Mouse (Mus musculus) limb, embryonic 12.5 days (tissue): ENCODE results near the gene Mgat5. TPM values are rescaled to one million over a fixed set of nuclear protein-coding genes. Genes with fewer than 3 reads are reported as not detected.

ENCODE experiments used
- ATAC-seq: fragments of 200-750 bp; cut with Nextera tagmentation; 2 replicates; pipeline ENCODE4 v1.8.0; 2017; ENCODE audit warnings: low read depth, moderate TSS enrichment; ENCODE audit not compliant: insufficient number of reproducible peaks, insufficient read depth, low FRiP score, low TSS enrichment
- H3K27ac ChIP-seq: fragments of 300-500 bp; sonication (generic); 2 replicates; pipeline ENCODE4 v1.5.1; 2016; ENCODE audit warnings: mild to moderate bottlenecking, moderate library complexity
- H3K27me3 ChIP-seq: fragments of 300-500 bp; sonication (generic); 2 replicates; pipeline ENCODE4 v1.6.1; 2016; ENCODE audit warnings: mild to moderate bottlenecking, moderate library complexity
- H3K36me3 ChIP-seq: fragments of 300-500 bp; sonication (generic); 2 replicates; pipeline ENCODE4 v1.6.1; 2016; ENCODE audit warnings: mild to moderate bottlenecking, moderate library complexity
- H3K4me1 ChIP-seq: fragments of 300-500 bp; sonication (generic); replicated peaks from 2 replicates; pipeline ENCODE4 v1.6.1; 2016
- H3K4me2 ChIP-seq: fragments of 300-500 bp; sonication (generic); 2 replicates; pipeline ENCODE4 v1.6.1; 2016; ENCODE audit warnings: mild to moderate bottlenecking, moderate library complexity
- H3K4me3 ChIP-seq: fragments of 300-500 bp; sonication (generic); replicated peaks from 2 replicates; pipeline ENCODE4 v1.5.1; 2016; ENCODE audit warnings: mild to moderate bottlenecking
- H3K9ac ChIP-seq: fragments of 300-500 bp; sonication (generic); replicated peaks from 2 replicates; pipeline ENCODE4 v1.6.1; 2016; ENCODE audit warnings: mild to moderate bottlenecking, moderate library complexity
- H3K9me3 ChIP-seq: fragments of 300-500 bp; sonication (generic); 2 replicates; pipeline ENCODE4 v1.6.1; 2016; ENCODE audit warnings: mild to moderate bottlenecking, moderate library complexity
- WGBS: fragments of 180-500 bp; shearing (Covaris S2); methylation state at CpG from one replicate; pipeline ENCODE4 v1.1.7; 2016; 5-methylcytosine and 5-hydroxymethylcytosine counted together
- polyA plus RNA-seq: library from polyadenylated mRNA; unstranded; fragments of >200 nt; fragmentation: Nextera tagmentation; extraction: Ambion mirVana; gene quantifications from 2 replicates; pipeline ENCODE4 v1.2.1, GENCODE M21; 2016

Mgat5 gene
- polyA plus RNA-seq, 1 experiment from 2014 or later: 6.2 TPM

DNA sequence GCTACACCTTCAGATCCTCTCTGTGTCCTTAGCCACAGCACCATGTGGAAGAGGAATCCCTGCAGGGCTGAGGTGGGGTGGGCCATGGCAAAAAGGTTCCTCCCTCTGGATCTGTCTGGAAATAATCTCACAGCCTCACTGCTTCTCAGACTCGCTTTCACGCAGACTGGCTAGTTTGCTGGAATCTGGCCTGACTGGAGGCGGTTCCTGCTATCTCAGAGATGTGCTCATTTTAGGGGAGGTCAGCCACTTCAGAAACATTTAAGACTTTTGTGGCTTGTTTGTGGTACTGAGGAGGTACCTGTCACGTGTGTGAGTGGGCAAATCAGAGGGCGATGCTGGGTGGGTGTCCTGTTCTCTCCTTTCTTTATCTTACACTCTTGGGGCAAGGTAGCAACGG, 115.0 kb downstream of the Mgat5 start:
- no peak overlapping the region for H3K4me3 ChIP-seq
- H3K27ac ChIP-seq: no peak overlapping the region
- H3K27me3 ChIP-seq: no peaks in the 10 kb centered on the region
- 74% methylated on average over 6 of the region's 6 CpGs for WGBS
- peaks cover 10% of the 10 kb centered on the region for H3K4me1 ChIP-seq
- H3K36me3 ChIP-seq: peaks cover 15% of the 10 kb centered on the region; the same call in 1 of the 2 replicates
- H3K9ac ChIP-seq: no peak overlapping the region
- no peaks in the 10 kb centered on the region for H3K9me3 ChIP-seq
- no peak overlapping the region for H3K4me2 ChIP-seq
- ATAC-seq: no peak

DNA sequence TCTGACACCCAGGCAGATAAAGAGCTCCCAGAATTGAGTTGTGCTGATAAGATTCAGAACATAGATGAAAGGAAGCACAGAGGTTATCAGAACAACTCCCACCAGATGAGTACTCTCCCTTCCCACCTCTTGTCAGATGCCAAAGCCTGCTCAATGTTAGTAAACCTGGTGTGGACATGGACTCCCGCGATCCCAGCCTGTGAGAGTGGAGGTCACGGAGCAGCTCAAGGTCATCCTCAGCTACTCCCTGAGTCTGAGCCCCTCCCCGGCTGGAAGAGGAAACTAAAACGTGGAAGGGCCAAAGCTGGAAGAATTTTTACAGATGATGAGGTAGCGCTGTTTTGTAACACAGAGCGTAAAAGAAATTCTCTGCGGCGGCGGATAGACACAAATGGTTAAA, 116.1 kb downstream of the Mgat5 start:
- H3K4me3 ChIP-seq: no peak overlapping the region
- ATAC-seq: no peak
- no peak overlapping the region for H3K27ac ChIP-seq
- H3K4me1 ChIP-seq: peaks cover 8% of the 10 kb centered on the region
- no peak overlapping the region for H3K4me2 ChIP-seq
- no peaks in the 10 kb centered on the region for H3K9me3 ChIP-seq
- no peak overlapping the region for H3K9ac ChIP-seq
- no peaks in the 10 kb centered on the region for H3K27me3 ChIP-seq
- H3K36me3 ChIP-seq: peaks cover 15% of the 10 kb centered on the region; the same call in 1 of the 2 replicates
- WGBS: 83% methylated on average over 10 of the region's 10 CpGs

GRCm38 (mm10) chr1:127321638-127322037, 116.8 kb downstream of the Mgat5 start:
- no peak for ATAC-seq
- no peak overlapping the region for H3K9ac ChIP-seq
- H3K27ac ChIP-seq: no peak overlapping the region
- H3K27me3 ChIP-seq: no peaks in the 10 kb centered on the region
- no peaks in the 10 kb centered on the region for H3K9me3 ChIP-seq
- peaks cover 8% of the 10 kb centered on the region for H3K4me1 ChIP-seq
- H3K4me3 ChIP-seq: no peak overlapping the region
- H3K36me3 ChIP-seq: peaks cover 15% of the 10 kb centered on the region; the same call in 1 of the 2 replicates
- 80% methylated on average over 3 of the region's 3 CpGs for WGBS
- no peak overlapping the region for H3K4me2 ChIP-seq

DNA sequence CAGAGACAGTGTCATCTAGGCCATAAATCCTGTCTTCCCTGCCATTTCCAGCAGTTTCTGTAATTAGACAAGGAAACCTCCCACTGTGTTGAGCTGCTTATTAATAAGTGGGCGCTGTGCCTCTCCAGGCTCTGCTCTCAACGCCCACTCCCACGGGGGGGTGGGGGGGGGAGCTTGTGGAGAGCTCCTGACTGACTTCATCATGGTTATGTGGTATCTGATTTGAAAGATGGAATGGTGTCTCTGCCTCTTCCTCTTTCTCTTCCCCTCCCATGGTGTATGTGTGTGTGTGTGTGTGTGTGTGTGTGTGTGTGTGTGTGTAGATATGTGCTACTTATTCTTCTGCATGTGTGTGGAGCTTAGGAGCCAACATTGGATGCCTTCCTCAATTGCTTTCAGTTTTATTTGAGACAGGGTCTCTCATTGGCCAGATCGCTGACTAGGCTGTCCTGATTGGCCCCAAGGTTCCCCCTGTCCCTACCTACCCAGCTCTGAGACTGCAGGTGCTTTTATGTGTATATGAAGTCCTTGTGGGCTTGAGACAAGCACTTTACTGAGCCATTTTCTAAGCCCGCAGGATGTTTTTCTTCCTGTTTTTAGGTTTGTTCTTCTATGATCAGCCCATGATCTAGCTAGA, 117.5 kb downstream of the Mgat5 start:
- ATAC-seq: no peak
- Histone ChIP-seq H3K4me2 (no peak overlapping the region), H3K4me1 (peaks cover 4% of the 10 kb centered on the region), H3K9me3 (no peaks in the 10 kb centered on the region), H3K27ac (no peak overlapping the region), H3K36me3 (peaks cover 15% of the 10 kb centered on the region; the same call in 1 of the 2 replicates), H3K4me3 (no peak overlapping the region), H3K9ac (no peak overlapping the region), H3K27me3 (no peaks in the 10 kb centered on the region)
- 72% methylated on average over 5 of the region's 5 CpGs for WGBS

DNA sequence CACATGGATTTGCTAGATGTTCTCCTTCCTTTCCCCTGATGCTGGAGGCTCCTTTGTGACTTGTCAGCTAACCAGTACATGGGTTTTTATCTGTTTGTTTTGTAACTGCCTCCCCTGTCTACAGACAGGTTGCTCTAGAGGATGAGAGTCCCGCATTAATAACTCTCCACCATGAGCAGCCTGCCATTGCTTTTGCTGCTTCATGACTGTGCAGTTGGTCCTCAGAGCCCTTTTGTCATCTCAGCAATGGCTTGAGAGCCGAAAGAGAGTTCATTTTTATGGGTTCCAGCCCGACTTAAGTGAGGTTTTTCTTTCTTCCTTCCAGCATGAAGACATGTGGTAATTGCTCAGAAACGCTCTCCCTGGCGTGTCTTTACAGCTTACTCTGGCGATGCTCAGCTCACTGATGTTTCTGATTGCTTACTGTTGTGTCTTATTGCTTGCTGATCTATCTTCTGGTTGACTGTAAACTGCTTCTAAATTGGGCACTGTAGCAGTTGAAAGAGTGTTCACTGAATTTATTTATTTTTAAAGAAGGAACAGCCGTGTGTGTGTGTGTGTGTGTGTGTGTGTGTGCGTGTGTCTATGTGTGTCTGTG, 120.9 kb downstream of the Mgat5 start:
- Histone ChIP-seq H3K9me3 (no peaks in the 10 kb centered on the region), H3K4me1 (peaks cover 6% of the 10 kb centered on the region; the same call in 1 of the 2 replicates), H3K27me3 (no peaks in the 10 kb centered on the region), H3K4me3 (no peak overlapping the region), H3K27ac (no peak overlapping the region), H3K4me2 (no peak overlapping the region), H3K36me3 (peaks cover 14% of the 10 kb centered on the region; the same call in 1 of the 2 replicates), H3K9ac (no peak overlapping the region)
- 41% methylated on average over 8 of the region's 8 CpGs for WGBS
- ATAC-seq: no peak

GRCm38 (mm10) chr1:127327773-127328172, 123.0 kb downstream of the Mgat5 start:
- WGBS: 79% methylated on average over 6 of the region's 6 CpGs
- no peak overlapping the region for H3K4me3 ChIP-seq
- peaks cover 6% of the 10 kb centered on the region; the same call in 1 of the 2 replicates for H3K4me1 ChIP-seq
- ATAC-seq: no peak
- H3K27ac ChIP-seq: no peak overlapping the region
- H3K36me3 ChIP-seq: peaks cover 9% of the 10 kb centered on the region; the same call in 1 of the 2 replicates
- H3K9ac ChIP-seq: no peak overlapping the region
- no peaks in the 10 kb centered on the region for H3K27me3 ChIP-seq
- H3K9me3 ChIP-seq: no peaks in the 10 kb centered on the region
- H3K4me2 ChIP-seq: no peak overlapping the region

GRCm38 (mm10) chr1:127328354-127328875, 123.6 kb downstream of the Mgat5 start:
- Histone ChIP-seq H3K4me3 (no peak overlapping the region), H3K9me3 (no peaks in the 10 kb centered on the region), H3K27me3 (no peaks in the 10 kb centered on the region), H3K4me1 (peaks cover 6% of the 10 kb centered on the region; the same call in 1 of the 2 replicates), H3K27ac (no peak overlapping the region), H3K4me2 (no peak overlapping the region), H3K9ac (no peak overlapping the region), H3K36me3 (peaks cover 8% of the 10 kb centered on the region; the same call in 1 of the 2 replicates)
- ATAC-seq: no peak
- 40% methylated on average over 5 of the region's 5 CpGs for WGBS

GRCm38 (mm10) chr1:127329810-127330209, 125.0 kb downstream of the Mgat5 start:
- no peak overlapping the region for H3K27ac ChIP-seq
- no peaks in the 10 kb centered on the region for H3K27me3 ChIP-seq
- no peak for ATAC-seq
- no peaks in the 10 kb centered on the region for H3K36me3 ChIP-seq
- no peaks in the 10 kb centered on the region for H3K9me3 ChIP-seq
- peaks cover 6% of the 10 kb centered on the region; the same call in 1 of the 2 replicates for H3K4me1 ChIP-seq
- 83% methylated on average over 6 of the region's 6 CpGs for WGBS
- H3K9ac ChIP-seq: no peak overlapping the region
- no peak overlapping the region for H3K4me3 ChIP-seq
- H3K4me2 ChIP-seq: no peak overlapping the region

DNA sequence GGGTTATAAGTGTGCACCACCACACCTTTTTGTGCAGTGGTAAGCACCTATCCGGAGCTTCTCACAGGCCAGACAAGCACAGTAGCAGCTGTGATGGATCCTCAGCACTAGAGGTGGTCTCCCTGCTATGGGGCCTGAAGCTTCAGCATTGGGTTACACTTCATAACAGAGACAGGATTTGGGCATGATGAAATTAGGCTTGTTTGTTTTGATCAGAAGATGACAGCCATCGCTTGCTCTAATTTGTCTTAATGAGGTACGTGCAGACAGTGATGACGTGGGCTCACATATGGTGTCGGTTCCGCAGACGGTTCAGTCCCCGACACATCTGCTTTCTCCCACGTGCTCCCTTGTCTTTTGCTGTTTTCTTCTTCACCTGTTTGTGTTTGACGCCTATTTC, 132.9 kb downstream of the Mgat5 start:
- no peaks in the 10 kb centered on the region for H3K9me3 ChIP-seq
- H3K4me1 ChIP-seq: no peaks in the 10 kb centered on the region
- no peak overlapping the region for H3K4me3 ChIP-seq
- no peak overlapping the region for H3K9ac ChIP-seq
- H3K4me2 ChIP-seq: no peak overlapping the region
- H3K27ac ChIP-seq: no peak overlapping the region
- 86% methylated on average over 10 of the region's 10 CpGs for WGBS
- no peaks in the 10 kb centered on the region for H3K27me3 ChIP-seq
- no peaks in the 10 kb centered on the region for H3K36me3 ChIP-seq
- ATAC-seq: no peak

DNA sequence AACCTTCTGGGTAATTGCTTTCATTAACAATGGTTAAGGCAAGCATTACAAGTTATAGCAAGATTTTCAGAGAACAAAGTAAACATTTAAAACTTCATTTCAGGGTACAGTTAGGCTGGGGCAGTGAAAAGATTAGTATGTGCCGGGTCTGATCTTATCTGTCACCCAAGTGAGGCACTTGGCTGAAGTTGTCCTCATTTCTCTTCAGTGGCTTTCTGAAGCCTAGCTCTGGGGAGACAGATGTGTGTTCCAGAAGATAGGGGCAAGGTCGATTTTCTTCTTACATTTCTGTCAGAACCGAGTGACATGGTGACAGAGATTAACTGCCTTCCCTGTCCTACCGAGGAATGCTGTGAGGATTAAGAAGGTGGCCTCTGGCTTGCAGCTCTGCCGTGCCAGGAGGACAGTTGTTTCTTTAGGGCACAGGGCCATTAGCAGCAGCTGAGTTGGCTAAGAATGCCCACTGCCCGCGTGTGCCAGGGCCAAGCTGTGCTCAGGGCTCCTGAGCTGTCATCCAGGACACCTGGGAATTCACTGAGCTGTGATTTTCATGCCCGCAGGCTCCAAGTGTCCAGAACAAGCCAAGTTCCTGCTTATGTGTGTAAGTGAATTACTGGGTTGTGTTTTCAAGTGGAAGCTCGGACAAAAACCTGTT, 134.1 kb downstream of the Mgat5 start:
- WGBS: 72% methylated on average over 9 of the region's 9 CpGs

GRCm38 (mm10) chr1:127340296-127340695, 135.5 kb downstream of the Mgat5 start:
- no peak for ATAC-seq
- Histone ChIP-seq H3K4me3 (no peak overlapping the region), H3K27me3 (no peaks in the 10 kb centered on the region), H3K27ac (no peak overlapping the region), H3K4me1 (no peaks in the 10 kb centered on the region), H3K36me3 (no peaks in the 10 kb centered on the region), H3K9ac (no peak overlapping the region), H3K4me2 (no peak overlapping the region), H3K9me3 (no peaks in the 10 kb centered on the region)
- WGBS: 89% methylated on average over 9 of the region's 9 CpGs

More for the DNA sequence above, 134.1 kb downstream of the Mgat5 start:
- Histone ChIP-seq H3K4me1 (no peaks in the 10 kb centered on the region), H3K9me3 (no peaks in the 10 kb centered on the region), H3K27me3 (no peaks in the 10 kb centered on the region), H3K4me3 (no peak overlapping the region), H3K36me3 (no peaks in the 10 kb centered on the region), H3K27ac (no peak overlapping the region), H3K9ac (no peak overlapping the region), H3K4me2 (no peak overlapping the region)
- no peak for ATAC-seq
